Mouse (Mus musculus) neural tube, embryonic 14.5 days (tissue): ENCODE results near the gene Rimbp2. TPM values are rescaled to one million over a fixed set of nuclear protein-coding genes. Genes with fewer than 3 reads are reported as not detected.

Experiments
- ATAC-seq: fragments of 200-750 bp; cut with Nextera tagmentation; 2 replicates; pipeline ENCODE4 v1.8.0; 2017; ENCODE audit warnings: low read depth, mild to moderate bottlenecking, moderate TSS enrichment, moderate library complexity
- H3K27ac ChIP-seq: fragments of 300-500 bp; sonication (generic); 2 replicates; pipeline ENCODE4 v1.5.1; 2014; ENCODE audit warnings: low read depth, mild to moderate bottlenecking, control low read depth, low read length, moderate library complexity, mixed read lengths
- H3K27me3 ChIP-seq: fragments of 300-500 bp; sonication (generic); 2 replicates; pipeline ENCODE4 v1.6.1; 2014; ENCODE audit warnings: low read length; ENCODE audit not compliant: control insufficient read depth, insufficient read depth
- H3K36me3 ChIP-seq: fragments of 300-500 bp; sonication (generic); 2 replicates; pipeline ENCODE4 v1.6.1; 2014; ENCODE audit warnings: low read length, mixed read lengths; ENCODE audit not compliant: control insufficient read depth, insufficient read depth
- H3K4me1 ChIP-seq: fragments of 300-500 bp; sonication (generic); 2 replicates; pipeline ENCODE4 v1.6.1; 2014; ENCODE audit warnings: low read length; ENCODE audit not compliant: control insufficient read depth, insufficient read depth
- H3K4me2 ChIP-seq: fragments of 300-500 bp; sonication (generic); 2 replicates; pipeline ENCODE4 v1.6.1; 2014; ENCODE audit warnings: mild to moderate bottlenecking, low read depth, low read length, control low read depth
- H3K4me3 ChIP-seq: fragments of 300-500 bp; sonication (generic); 2 replicates; pipeline ENCODE4 v1.5.1; 2014; ENCODE audit warnings: low read depth, low read length, control low read depth, mixed read lengths
- H3K9ac ChIP-seq: fragments of 300-500 bp; sonication (generic); replicated peaks from 2 replicates; pipeline ENCODE4 v1.6.1; 2014; ENCODE audit warnings: low read depth, mild to moderate bottlenecking, control low read depth, low read length, mixed read lengths
- H3K9me3 ChIP-seq: fragments of 300-500 bp; sonication (generic); 2 replicates; pipeline ENCODE4 v1.6.1; 2016; ENCODE audit warnings: low read length; ENCODE audit not compliant: control insufficient read depth
- WGBS: fragments of 180-500 bp; shearing (Covaris S2); extraction: QIAGEN DNeasy Blood & Tissue Kit; methylation state at CpG from one replicate; pipeline ENCODE4 v1.1.7; 2014; 5-methylcytosine and 5-hydroxymethylcytosine counted together
- polyA plus RNA-seq: library from polyadenylated mRNA; unstranded; fragments of >200 nt; fragmentation: Nextera tagmentation; extraction: Ambion mirVana; gene quantifications from 2 replicates; pipeline ENCODE4 v1.2.1, GENCODE M21; 2014

The Rimbp2 gene
- polyA plus RNA-seq, 1 experiment from 2014 or later: 8.0 TPM

DNA sequence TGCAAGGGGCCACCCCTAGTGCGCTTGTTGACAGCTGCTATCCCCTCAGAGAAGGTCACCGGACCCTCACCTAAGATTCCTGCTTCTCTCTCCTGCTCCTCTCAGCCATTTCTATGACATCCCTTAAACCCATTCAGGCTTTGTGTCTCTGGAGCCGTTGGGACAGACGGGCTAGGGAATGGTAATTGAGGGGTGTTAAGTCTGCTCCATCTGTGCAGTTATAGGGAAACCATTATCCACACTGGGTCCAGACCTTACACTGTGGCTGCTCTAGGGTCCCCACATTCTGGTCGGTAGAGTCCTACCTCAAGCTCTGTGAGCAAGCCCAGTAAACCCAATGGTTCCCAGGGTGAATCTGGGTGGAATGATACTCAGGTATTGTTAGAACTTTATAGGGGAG lies 244.4 kb downstream of the Rimbp2 start:
- Histone ChIP-seq H3K27ac (no peak overlapping the region), H3K4me2 (no peak overlapping the region), H3K36me3 (no peaks in the 10 kb centered on the region), H3K9me3 (no peaks in the 10 kb centered on the region), H3K4me3 (no peak overlapping the region), H3K9ac (no peak overlapping the region), H3K27me3 (no peaks in the 10 kb centered on the region), H3K4me1 (no peaks in the 10 kb centered on the region)
- no peak for ATAC-seq
- 60% methylated on average over 5 of the region's 5 CpGs for WGBS

Other genes starting within 250 kb of the Rimbp2 start
- gene Stx2, start 55.1 kb upstream of the Rimbp2 start, polyA plus RNA-seq: 14.4 and 26.8 TPM in 2 replicates
- 305 and 317 TPM in 2 replicates for gene Ran, start 66.6 kb upstream of the Rimbp2 start, polyA plus RNA-seq
- gene Adgrd1, start 143.3 kb upstream of the Rimbp2 start, polyA plus RNA-seq: 0.08 and 0.55 TPM in 2 replicates